Mouse (Mus musculus) MEL (cell line): ENCODE results near the gene Bmper.

Experiments
- CTCF ChIP-seq, 3 experiments: IDR thresholded peaks in 2 of 3; conservative IDR thresholded peaks in 1 of 3; 2 replicates each; pipeline ENCODE4 v1.5.1; 2011 to 2012; ENCODE audit warnings: low read length in 3 of 3, low read depth in 2 of 3, mild to moderate bottlenecking in 2 of 3, improper control_type of control experiment in 1 of 3, inconsistent platforms in 1 of 3, mixed read lengths in 1 of 3, moderate library complexity in 1 of 3; ENCODE audit not compliant: control insufficient read depth in 1 of 3, insufficient read depth in 1 of 3, poor library complexity in 1 of 3, severe bottlenecking in 1 of 3
- NELFE ChIP-seq: IDR thresholded peaks from 2 replicates; pipeline ENCODE4 v1.6.1; 2011; ENCODE audit warnings: low read depth, low read length, improper control_type of control experiment
- POLR2A ChIP-seq, 2 experiments: IDR thresholded peaks; 2 replicates each; pipeline ENCODE4 v1.6.1; 2011 to 2012; ENCODE audit warnings: low read length in 2 of 2, mild to moderate bottlenecking in 2 of 2, control low read depth in 1 of 2, improper control_type of control experiment in 1 of 2, low read depth in 1 of 2, moderate library complexity in 1 of 2; ENCODE audit not compliant: control insufficient read depth in 1 of 2, insufficient read depth in 1 of 2, poor library complexity in 1 of 2
- RCOR1 ChIP-seq: IDR thresholded peaks from 2 replicates; pipeline ENCODE4 v1.6.1; 2012; ENCODE audit warnings: low read depth, mild to moderate bottlenecking, inconsistent platforms, low read length, improper control_type of control experiment

GRCm38 (mm10) chr9:23438662-23439061 lies 215.8 kb downstream of the Bmper start:
- TF ChIP-seq RCOR1, result no peak
- TF ChIP-seq POLR2A (IDR thresholded peaks at IDR 0.05; ENCODE audit: control insufficient read depth in 1 of 2, insufficient read depth in 1 of 2, low read depth in 1 of 2, low read length in 2 of 2, poor library complexity in 1 of 2), result no peak
- TF ChIP-seq CTCF (IDR thresholded peaks at IDR 0.05 in 2 of 3, conservative IDR thresholded peaks at IDR 0.05 in 1 of 3; ENCODE audit: control insufficient read depth in 1 of 3, insufficient read depth in 1 of 3, low read depth in 2 of 3, low read length in 3 of 3, poor library complexity in 1 of 3, severe bottlenecking in 1 of 3), result no peak
- TF ChIP-seq NELFE, result no peak
